Mouse (Mus musculus) ES-E14 (cell line): ENCODE data around the gene Clstn1. TPM values are rescaled to one million over a fixed set of nuclear protein-coding genes. Genes with fewer than 3 reads are reported as not detected.

Source experiments
- DNase-seq: peaks from one replicate; pipeline ENCODE4 v3.0.0-alpha.2; 2013; ENCODE audit warnings: low read depth, low spot score
- H3K27ac ChIP-seq: 2 replicates; pipeline ENCODE4 v1.5.1; 2012; ENCODE audit warnings: low read depth, mild to moderate bottlenecking, low read length, moderate library complexity, mixed read lengths; ENCODE audit not compliant: poor library complexity, insufficient read depth, severe bottlenecking
- H3K36me3 ChIP-seq: 2 replicates; pipeline ENCODE4 v1.6.1; 2012; ENCODE audit warnings: mild to moderate bottlenecking, low read length, moderate library complexity, mixed read lengths; ENCODE audit not compliant: control insufficient read depth, poor library complexity, insufficient read depth, severe bottlenecking
- H3K4me1 ChIP-seq, 2 experiments: fragments of 150-350 bp in 1 of 2; sonication (generic) in 1 of 2; 2 replicates each; pipeline ENCODE4 v1.6.1; 2012; ENCODE audit warnings: low read length in 2 of 2, mild to moderate bottlenecking in 1 of 2, mixed read lengths in 1 of 2; ENCODE audit not compliant: control insufficient read depth in 2 of 2, insufficient read depth in 2 of 2, poor library complexity in 1 of 2
- H3K4me3 ChIP-seq, 2 experiments: fragments of 150-350 bp in 1 of 2; sonication (generic) in 1 of 2; 2 replicates each; pipeline ENCODE4 v1.5.1; 2012; ENCODE audit warnings: low read length in 2 of 2, low read depth in 1 of 2, mild to moderate bottlenecking in 1 of 2, mixed read lengths in 1 of 2; ENCODE audit not compliant: insufficient read depth in 1 of 2, poor library complexity in 1 of 2, severe bottlenecking in 1 of 2
- H3K9ac ChIP-seq: 2 replicates; pipeline ENCODE4 v1.6.1; 2012; ENCODE audit warnings: low read depth, mild to moderate bottlenecking, low read length, mixed read lengths; ENCODE audit not compliant: poor library complexity, insufficient read depth, severe bottlenecking
- H3K9me3 ChIP-seq: fragments of 150-350 bp; sonication (generic); 2 replicates; pipeline ENCODE4 v1.6.1; 2012; ENCODE audit warnings: low read depth, mild to moderate bottlenecking, low read length; ENCODE audit not compliant: control insufficient read depth, insufficient read depth
- CHD2 ChIP-seq: IDR thresholded peaks from 2 replicates; pipeline ENCODE4 v1.6.1; 2014; ENCODE audit warnings: mild to moderate bottlenecking, low read depth, low read length, inconsistent platforms
- HCFC1 ChIP-seq: IDR thresholded peaks from 2 replicates; pipeline ENCODE4 v1.6.1; 2012; ENCODE audit warnings: low read length, inconsistent platforms, borderline replicate concordance; ENCODE audit not compliant: insufficient read depth
- MAFK ChIP-seq: IDR thresholded peaks from 2 replicates; pipeline ENCODE4 v1.6.1; 2014; ENCODE audit warnings: mild to moderate bottlenecking, low read depth, low read length, inconsistent platforms; ENCODE audit not compliant: insufficient read depth
- ZC3H11A ChIP-seq: IDR thresholded peaks from 2 replicates; pipeline ENCODE4 v1.6.1; 2012; ENCODE audit warnings: low read depth, mild to moderate bottlenecking, inconsistent platforms, low read length, borderline replicate concordance
- ZNF384 ChIP-seq: IDR thresholded peaks from 2 replicates; pipeline ENCODE4 v1.6.1; 2012; ENCODE audit warnings: low read depth, low read length, inconsistent platforms
- in situ Hi-C, 2 experiments: fragments of 600-800 bp; cut with MboI; formaldehyde crosslinking; loops; one replicate each; pipeline ENCODE4 v1.15.1; 2025; ENCODE audit warnings: low sequenced_read_pairs in 2 of 2, inconsistent platforms in 1 of 2; ENCODE audit not compliant: unreplicated experiment in 2 of 2
- total RNA-seq: library from RNA; depleted of rRNA; stranded (reverse); fragments of 300-350 nt; gene quantifications from 2 replicates; pipeline ENCODE4 v1.2.3, GENCODE M21; 2012

The Clstn1 gene
- total RNA-seq, 1 experiment: 115 TPM

DNA sequence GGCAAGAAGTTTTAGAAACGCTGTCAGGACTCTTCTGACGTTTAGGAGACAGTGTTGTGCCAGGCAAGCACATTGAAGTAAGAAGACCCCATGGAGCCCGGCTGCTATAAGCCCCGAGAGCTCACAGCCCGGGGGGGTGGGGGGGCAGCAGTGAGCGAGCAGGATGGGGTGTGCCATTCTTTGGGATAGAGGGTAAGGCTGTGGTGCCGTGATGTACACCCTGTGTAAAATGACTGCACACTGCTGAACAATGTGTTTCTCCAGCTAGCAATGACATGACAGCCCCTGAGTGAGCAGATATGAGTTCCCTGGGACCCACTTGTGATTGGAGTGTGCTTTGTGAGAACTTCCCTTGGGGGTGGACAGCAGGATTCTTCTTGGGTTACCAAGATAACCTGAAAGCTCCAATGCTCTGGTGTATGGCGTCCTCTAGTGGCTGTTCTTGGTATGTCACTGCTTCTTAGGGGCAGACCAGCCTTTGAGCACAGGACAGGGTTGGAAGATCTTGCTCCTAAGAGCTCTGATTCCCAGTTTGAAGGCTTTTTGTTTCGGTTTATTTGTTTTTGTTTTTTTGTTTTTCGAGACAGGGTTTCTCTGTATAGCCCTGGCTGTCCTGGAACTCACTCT, 43.2 kb upstream of the Clstn1 start:
- Histone ChIP-seq H3K9me3 (no peaks in the 10 kb centered on the region), H3K4me3 (no peak overlapping the region), H3K9ac (no peak overlapping the region), H3K4me1 (peaks cover 0 to 4% of the 10 kb centered on the region in 2 experiments; a peak in 1 of 4 replicates), H3K27ac (no peak overlapping the region), H3K36me3 (no peaks in the 10 kb centered on the region)
- no peak for TF ChIP-seq MAFK
- TF ChIP-seq CHD2: no peak
- no peak for TF ChIP-seq HCFC1
- TF ChIP-seq ZNF384: no peak
- peak; percentile 80 for TF ChIP-seq ZC3H11A
- peak; percentile 85 for DNase-seq
- in situ Hi-C loops: no loop called here

DNA sequence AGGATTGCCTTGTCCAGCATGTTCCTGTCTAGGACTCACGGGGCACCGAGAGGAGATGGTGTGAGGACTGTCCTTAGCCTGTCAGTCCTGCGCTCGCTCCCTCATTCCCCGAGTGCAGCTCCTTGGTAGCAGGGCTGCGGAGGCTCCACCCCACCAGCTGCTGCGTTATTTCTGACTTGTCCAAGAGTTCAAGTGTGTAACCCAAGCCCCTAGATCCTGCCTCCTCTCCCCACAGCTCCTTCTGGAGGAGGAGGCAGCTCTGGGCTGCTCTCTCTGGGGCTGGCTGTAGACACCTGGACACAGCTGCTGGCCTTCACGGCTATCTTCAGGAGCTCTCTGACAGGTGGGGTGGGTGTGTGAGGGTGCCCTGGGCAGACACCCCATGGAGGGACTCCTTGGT, 41.4 kb upstream of the Clstn1 start:
- no peak for DNase-seq
- H3K9me3 ChIP-seq: no peaks in the 10 kb centered on the region
- no peak overlapping the region for H3K4me3 ChIP-seq
- H3K9ac ChIP-seq: no peak overlapping the region
- in situ Hi-C loops: no loop called here
- no peak overlapping the region for H3K27ac ChIP-seq
- no peaks in the 10 kb centered on the region for H3K36me3 ChIP-seq
- peaks cover 0 to 4% of the 10 kb centered on the region in 2 experiments; a peak in 1 of 4 replicates for H3K4me1 ChIP-seq
- TF ChIP-seq CHD2: no peak
- TF ChIP-seq HCFC1: no peak
- no peak for TF ChIP-seq MAFK
- TF ChIP-seq ZNF384: no peak

DNA sequence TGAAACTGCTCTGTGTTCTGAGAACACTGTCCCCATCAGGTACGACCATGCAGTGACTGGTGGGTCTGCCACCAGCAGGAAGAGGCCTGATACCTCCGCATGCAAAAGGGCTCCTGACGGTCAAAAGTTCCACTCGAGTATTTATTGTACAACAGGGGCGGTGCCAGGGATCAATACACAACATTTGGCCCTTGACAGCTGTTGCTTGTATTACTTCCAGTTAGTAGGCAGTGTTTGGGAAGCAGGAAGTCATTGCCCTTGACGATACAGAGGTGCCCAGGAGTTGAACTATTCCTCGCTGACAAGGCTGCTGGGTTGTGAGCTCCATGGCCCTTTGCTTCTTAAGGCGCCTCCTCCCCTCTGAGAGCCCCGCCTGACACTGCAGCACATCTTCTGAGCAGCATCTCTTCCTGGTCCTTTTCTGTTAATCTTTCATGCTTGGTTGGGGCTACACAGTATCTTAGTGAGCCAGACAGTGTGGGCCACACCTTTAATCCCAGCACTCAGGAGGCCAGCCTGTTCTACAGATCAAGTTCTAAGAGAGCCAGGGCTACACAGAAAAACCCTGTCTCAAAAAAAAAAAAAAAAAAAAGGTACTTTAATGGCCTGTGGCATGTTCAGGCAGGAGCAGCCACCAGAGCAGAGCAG, 39.3 kb upstream of the Clstn1 start:
- Histone ChIP-seq H3K4me1 (peaks cover 0 to 4% of the 10 kb centered on the region in 2 experiments; a peak in 1 of 4 replicates), H3K4me3 (no peak overlapping the region), H3K36me3 (no peaks in the 10 kb centered on the region), H3K9me3 (no peaks in the 10 kb centered on the region), H3K9ac (0 out of 2 replicates have a peak overlapping the region, but pooled peaks have one; percentile 40), H3K27ac (no peak overlapping the region)
- in situ Hi-C loops: no loop called here
- DNase-seq: no peak
- TF ChIP-seq ZNF384: no peak
- no peak for TF ChIP-seq MAFK
- no peak for TF ChIP-seq CHD2
- no peak for TF ChIP-seq ZC3H11A
- no peak for TF ChIP-seq HCFC1

DNA sequence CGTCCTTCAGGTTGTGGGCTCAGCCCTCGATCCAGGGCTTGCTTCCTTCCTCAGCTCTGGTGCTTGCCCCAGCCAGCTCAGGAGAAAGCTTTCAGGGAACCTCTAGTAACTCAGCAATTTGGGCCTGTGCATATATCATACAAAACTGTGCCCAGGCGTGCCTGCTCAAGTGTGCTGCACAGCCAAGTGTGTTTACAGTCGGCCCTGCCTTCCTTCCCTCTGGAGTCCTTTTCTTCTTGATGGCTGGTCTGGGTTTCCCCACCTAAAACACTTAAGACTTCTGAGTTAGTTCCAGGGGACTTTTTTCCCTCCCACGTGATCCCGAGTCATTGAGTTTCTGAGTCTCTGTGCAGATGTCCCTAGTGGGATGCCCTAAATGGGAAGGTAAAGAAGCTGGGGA, 38.7 kb upstream of the Clstn1 start:
- H3K9me3 ChIP-seq: no peaks in the 10 kb centered on the region
- H3K36me3 ChIP-seq: no peaks in the 10 kb centered on the region; the same call in 1 of the 2 replicates
- DNase-seq: no peak
- in situ Hi-C loops: no loop called here
- no peak overlapping the region for H3K4me3 ChIP-seq
- H3K4me1 ChIP-seq: peaks cover 0 to 4% of the 10 kb centered on the region in 2 experiments; a peak in 1 of 4 replicates
- no peak overlapping the region for H3K9ac ChIP-seq
- TF ChIP-seq CHD2 (no peak), ZC3H11A (no peak), ZNF384 (no peak), MAFK (no peak), HCFC1 (no peak)
- H3K27ac ChIP-seq: no peak overlapping the region
